Mouse (Mus musculus) embryonic facial prominence, embryonic 11.5 days (tissue): ENCODE measurements around the gene Arpp21. TPM values are rescaled to one million over a fixed set of nuclear protein-coding genes. Genes with fewer than 3 reads are reported as not detected.

ENCODE experiments used
- ATAC-seq: fragments of 200-750 bp; cut with Nextera tagmentation; replicated peaks from 2 replicates; pipeline ENCODE4 v1.8.0; 2017; ENCODE audit warnings: low read depth; ENCODE audit not compliant: insufficient number of reproducible peaks, low FRiP score, low TSS enrichment
- DNase-seq: peaks from one replicate; pipeline ENCODE4 v3.0.0-alpha.2; 2015; ENCODE audit warnings: low spot score
- H3K27ac ChIP-seq: fragments of 300-500 bp; sonication (generic); replicated peaks from 2 replicates; pipeline ENCODE4 v1.5.1; 2014; ENCODE audit warnings: mild to moderate bottlenecking, low read depth, low read length, control low read depth
- H3K27me3 ChIP-seq: fragments of 300-500 bp; sonication (generic); 2 replicates; pipeline ENCODE4 v1.6.1; 2014; ENCODE audit warnings: mild to moderate bottlenecking, low read length, moderate library complexity, mixed read lengths; ENCODE audit not compliant: control insufficient read depth, insufficient read depth
- H3K36me3 ChIP-seq: fragments of 300-500 bp; sonication (generic); replicated peaks from 2 replicates; pipeline ENCODE4 v1.6.1; 2014; ENCODE audit warnings: low read depth, mild to moderate bottlenecking, low read length, moderate library complexity, mixed read lengths; ENCODE audit not compliant: control insufficient read depth, insufficient read depth
- H3K4me1 ChIP-seq: fragments of 300-500 bp; sonication (generic); 2 replicates; pipeline ENCODE4 v1.6.1; 2014; ENCODE audit warnings: low read length, mixed read lengths; ENCODE audit not compliant: control insufficient read depth, insufficient read depth
- H3K4me2 ChIP-seq: fragments of 300-500 bp; sonication (generic); 2 replicates; pipeline ENCODE4 v1.6.1; 2014; ENCODE audit warnings: low read depth, mild to moderate bottlenecking, control low read depth, low read length, moderate library complexity
- H3K4me3 ChIP-seq: fragments of 300-500 bp; sonication (generic); 2 replicates; pipeline ENCODE4 v1.5.1; 2014; ENCODE audit warnings: low read depth, low read length, control low read depth
- H3K9ac ChIP-seq: fragments of 300-500 bp; sonication (generic); replicated peaks from 2 replicates; pipeline ENCODE4 v1.6.1; 2014; ENCODE audit warnings: mild to moderate bottlenecking, control low read depth, low read length
- H3K9me3 ChIP-seq: fragments of 300-500 bp; sonication (generic); replicated peaks from 2 replicates; pipeline ENCODE4 v1.6.1; 2016; ENCODE audit warnings: mild to moderate bottlenecking, low read length, inconsistent platforms, mixed read lengths; ENCODE audit not compliant: control insufficient read depth
- WGBS: fragments of 180-500 bp; shearing (Covaris S2); extraction: QIAGEN DNeasy Blood & Tissue Kit; methylation state at CpG from one replicate; pipeline ENCODE4 v1.1.7; 2014; 5-methylcytosine and 5-hydroxymethylcytosine counted together
- polyA plus RNA-seq: library from polyadenylated mRNA; unstranded; fragments of >200 nt; fragmentation: Nextera tagmentation; extraction: Ambion mirVana; gene quantifications from 2 replicates; pipeline ENCODE4 v1.2.1, GENCODE M21; 2014

Arpp21 gene
- polyA plus RNA-seq, 1 experiment from 2014 or later, result 3.1 TPM

GRCm38 (mm10) chr9:112117632-112118410 lies 117.9 kb downstream of the Arpp21 start:
- 20% methylated on average over 15 of the region's 15 CpGs for WGBS
- peak; percentile 39 for DNase-seq
- ATAC-seq, result no peak
- H3K4me1 ChIP-seq, result no peaks in the 10 kb centered on the region
- H3K9me3 ChIP-seq, result no peaks in the 10 kb centered on the region
- no peaks in the 10 kb centered on the region for H3K36me3 ChIP-seq
- peak overlapping the region; percentile 45 for H3K9ac ChIP-seq
- no peak overlapping the region for H3K27ac ChIP-seq
- peak overlapping the region; percentile 65 for H3K4me2 ChIP-seq
- H3K4me3 ChIP-seq, result peak overlapping the region; percentile 23
- H3K27me3 ChIP-seq, result no peaks in the 10 kb centered on the region

GRCm38 (mm10) chr9:112111610-112112009 lies 124.1 kb downstream of the Arpp21 start:
- Histone ChIP-seq H3K27me3 (no peaks in the 10 kb centered on the region), H3K4me1 (no peaks in the 10 kb centered on the region), H3K9me3 (no peaks in the 10 kb centered on the region), H3K27ac (no peak overlapping the region), H3K36me3 (no peaks in the 10 kb centered on the region), H3K4me3 (no peak overlapping the region), H3K9ac (no peak overlapping the region), H3K4me2 (no peak overlapping the region)
- WGBS, result 87% methylated on average over 5 of the region's 5 CpGs
- ATAC-seq (no peak), DNase-seq (no peak)

- Histone ChIP-seq H3K4me1 (no peaks in the 10 kb centered on the region), H3K27ac (no peak overlapping the region), H3K4me2 (no peak overlapping the region), H3K9ac (no peak overlapping the region), H3K36me3 (no peaks in the 10 kb centered on the region), H3K27me3 (no peaks in the 10 kb centered on the region), H3K9me3 (no peaks in the 10 kb centered on the region), H3K4me3 (no peak overlapping the region)
- DNase-seq (no peak), ATAC-seq (no peak)
- 74% methylated on average over 2 of the region's 2 CpGs for WGBS
Measured at GRCm38 (mm10) chr9:112102852-112103192, 132.9 kb downstream of the Arpp21 start.

- H3K36me3 ChIP-seq, result no peaks in the 10 kb centered on the region
- H3K9ac ChIP-seq, result no peak overlapping the region
- ATAC-seq (0 out of 2 replicates have a peak, but pooled peaks have one; percentile 21), DNase-seq (no peak)
- no peak overlapping the region for H3K27ac ChIP-seq
- H3K27me3 ChIP-seq, result no peaks in the 10 kb centered on the region
- no peak overlapping the region for H3K4me2 ChIP-seq
- H3K4me1 ChIP-seq, result no peaks in the 10 kb centered on the region
- H3K9me3 ChIP-seq, result no peaks in the 10 kb centered on the region
- 44% methylated on average over 6 of the region's 6 CpGs for WGBS
- no peak overlapping the region for H3K4me3 ChIP-seq
Measured at GRCm38 (mm10) chr9:112102155-112102851, 133.4 kb downstream of the Arpp21 start.

- ATAC-seq (no peak), DNase-seq (no peak)
- H3K9me3 ChIP-seq, result no peaks in the 10 kb centered on the region
Measured at GRCm38 (mm10) chr9:112100841-112101595, 134.7 kb downstream of the Arpp21 start.

GRCm38 (mm10) chr9:112098267-112098666 lies 137.5 kb downstream of the Arpp21 start:
- H3K9me3 ChIP-seq, result no peaks in the 10 kb centered on the region
- H3K36me3 ChIP-seq, result no peaks in the 10 kb centered on the region
- ATAC-seq (no peak), DNase-seq (no peak)
- no peaks in the 10 kb centered on the region for H3K4me1 ChIP-seq
- no peak overlapping the region for H3K9ac ChIP-seq
- no peaks in the 10 kb centered on the region for H3K27me3 ChIP-seq
- no peak overlapping the region for H3K27ac ChIP-seq
- H3K4me3 ChIP-seq, result no peak overlapping the region
- no peak overlapping the region for H3K4me2 ChIP-seq
- 79% methylated on average over 6 of the region's 6 CpGs for WGBS

More at GRCm38 (mm10) chr9:112100841-112101595, 134.7 kb downstream of the Arpp21 start:
- Histone ChIP-seq H3K27ac (no peak overlapping the region), H3K9ac (no peak overlapping the region), H3K4me2 (no peak overlapping the region), H3K27me3 (no peaks in the 10 kb centered on the region), H3K4me3 (no peak overlapping the region), H3K36me3 (no peaks in the 10 kb centered on the region), H3K4me1 (no peaks in the 10 kb centered on the region)
- WGBS, result 76% methylated on average over 3 of the region's 3 CpGs

- Histone ChIP-seq H3K9ac (no peak overlapping the region), H3K27ac (no peak overlapping the region), H3K36me3 (no peaks in the 10 kb centered on the region), H3K4me2 (no peak overlapping the region), H3K9me3 (no peaks in the 10 kb centered on the region), H3K4me3 (no peak overlapping the region), H3K27me3 (no peaks in the 10 kb centered on the region), H3K4me1 (no peaks in the 10 kb centered on the region)
- no peak for DNase-seq
- WGBS, result 83% methylated on average over 5 of the region's 5 CpGs
- no peak for ATAC-seq
Measured at GRCm38 (mm10) chr9:112095708-112096107, 140.0 kb downstream of the Arpp21 start.
